Mouse (Mus musculus): ENCODE results near the gene Stk10.

The Stk10 gene

DNA sequence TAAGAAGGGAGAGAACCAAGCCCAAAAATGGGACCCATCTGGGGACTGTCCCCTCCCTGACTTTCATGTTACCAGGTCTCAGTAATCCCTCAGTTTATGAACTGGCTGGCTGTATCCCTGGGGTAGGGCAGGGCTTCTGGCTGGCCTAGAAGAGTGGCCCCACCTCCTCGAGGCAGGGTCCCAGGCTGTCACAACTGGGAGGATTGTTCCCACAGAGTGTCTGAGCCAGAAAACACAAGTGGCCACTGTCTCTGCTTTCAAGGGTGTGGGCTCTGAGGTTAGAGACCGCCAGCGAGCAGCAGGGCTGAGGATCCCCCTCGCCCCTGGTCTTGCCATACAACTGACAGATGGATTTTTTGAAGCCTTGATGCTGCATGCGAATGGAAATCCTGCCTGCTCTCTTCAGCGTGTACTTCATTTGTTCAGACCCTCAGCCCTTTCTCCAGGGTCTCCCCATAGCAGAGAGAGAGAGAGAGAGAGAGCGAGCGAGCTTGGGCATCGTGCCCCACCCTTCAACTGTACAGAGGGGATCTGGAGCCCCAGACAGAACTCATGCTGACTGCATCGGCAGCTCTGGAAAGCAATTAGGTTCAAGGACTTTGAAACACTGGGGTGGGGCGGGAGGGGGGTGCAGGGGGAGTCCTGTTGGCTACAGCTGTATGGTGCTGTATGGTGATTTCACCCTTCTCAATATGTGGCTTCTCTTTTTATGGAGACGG is 18.6 kb downstream of the Stk10 start:
- no peak for DNase-seq

DNA sequence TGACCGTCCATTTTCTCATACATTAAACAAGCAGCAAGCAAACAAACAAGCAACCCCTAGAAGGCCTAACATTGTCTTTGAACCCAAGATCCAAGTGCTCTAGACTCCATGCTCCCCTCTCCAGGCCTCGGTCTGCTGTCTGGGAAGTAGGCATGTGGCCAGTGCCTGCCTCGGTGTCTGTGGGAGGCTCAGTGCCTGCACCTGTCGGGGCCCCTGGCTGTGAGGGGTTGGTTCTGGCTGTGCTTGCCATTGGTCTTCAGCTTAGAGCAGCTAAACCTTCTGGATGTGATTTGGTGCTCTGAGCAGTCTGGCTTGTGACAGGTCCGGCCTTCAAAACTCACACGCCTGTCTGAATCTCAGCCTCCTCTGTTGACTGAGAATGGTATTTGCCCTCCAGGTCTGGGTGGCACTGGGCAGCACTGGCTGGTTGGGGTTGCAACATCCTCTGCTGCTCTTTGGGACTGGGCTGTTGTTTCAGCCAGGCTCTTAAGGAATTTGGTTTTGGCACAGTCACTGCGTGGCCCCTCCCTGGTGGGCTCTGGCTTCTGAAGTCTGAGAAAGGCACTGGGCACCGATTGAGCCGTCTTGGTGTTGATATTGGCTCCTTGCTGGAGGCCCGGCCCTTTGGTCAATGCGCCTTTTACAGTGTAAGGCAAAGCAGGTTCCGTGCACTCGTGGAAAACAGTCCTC is 19.4 kb downstream of the Stk10 start:
- DNase-seq = no peak

DNA sequence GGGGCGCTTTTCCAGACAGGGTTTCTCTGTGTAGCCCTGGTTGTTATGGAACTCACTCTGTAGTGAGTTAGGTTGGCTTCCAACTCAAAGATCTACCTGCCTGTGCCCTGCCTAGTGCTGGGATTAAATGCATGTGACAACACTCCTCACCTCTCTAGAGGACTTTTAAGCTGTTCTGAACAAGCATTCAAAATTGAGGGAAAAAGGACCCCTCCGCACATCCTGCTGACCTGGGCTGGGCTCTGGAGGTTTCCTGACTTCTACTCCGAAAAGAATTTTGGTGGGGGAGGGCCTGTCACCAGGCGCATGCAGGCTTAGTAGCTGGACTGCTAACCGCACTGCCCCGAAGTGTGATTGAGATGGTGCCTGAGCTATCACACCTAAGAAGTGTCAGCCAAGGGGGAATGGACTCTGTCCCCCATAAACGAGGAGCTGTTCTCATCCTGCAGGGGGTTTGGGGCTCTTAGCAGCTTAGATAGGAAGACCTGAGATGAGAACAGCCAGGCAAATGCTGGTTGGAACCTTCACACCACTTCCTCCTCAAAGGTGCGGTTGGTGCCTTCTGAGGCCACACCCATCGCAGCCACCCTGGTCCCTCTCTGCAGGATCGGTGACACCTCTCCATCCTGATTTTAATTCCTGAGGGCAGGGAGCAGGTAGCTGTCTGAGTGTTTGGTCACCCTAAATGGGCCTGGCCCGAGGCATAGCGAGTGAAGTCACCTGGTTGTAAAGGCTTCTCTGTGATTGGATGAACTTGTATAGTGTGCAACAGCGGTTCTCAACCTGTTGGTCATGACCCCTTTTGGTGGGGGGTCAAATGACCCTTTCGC is 20.4 kb downstream of the Stk10 start:
- DNase-seq = no peak

DNA sequence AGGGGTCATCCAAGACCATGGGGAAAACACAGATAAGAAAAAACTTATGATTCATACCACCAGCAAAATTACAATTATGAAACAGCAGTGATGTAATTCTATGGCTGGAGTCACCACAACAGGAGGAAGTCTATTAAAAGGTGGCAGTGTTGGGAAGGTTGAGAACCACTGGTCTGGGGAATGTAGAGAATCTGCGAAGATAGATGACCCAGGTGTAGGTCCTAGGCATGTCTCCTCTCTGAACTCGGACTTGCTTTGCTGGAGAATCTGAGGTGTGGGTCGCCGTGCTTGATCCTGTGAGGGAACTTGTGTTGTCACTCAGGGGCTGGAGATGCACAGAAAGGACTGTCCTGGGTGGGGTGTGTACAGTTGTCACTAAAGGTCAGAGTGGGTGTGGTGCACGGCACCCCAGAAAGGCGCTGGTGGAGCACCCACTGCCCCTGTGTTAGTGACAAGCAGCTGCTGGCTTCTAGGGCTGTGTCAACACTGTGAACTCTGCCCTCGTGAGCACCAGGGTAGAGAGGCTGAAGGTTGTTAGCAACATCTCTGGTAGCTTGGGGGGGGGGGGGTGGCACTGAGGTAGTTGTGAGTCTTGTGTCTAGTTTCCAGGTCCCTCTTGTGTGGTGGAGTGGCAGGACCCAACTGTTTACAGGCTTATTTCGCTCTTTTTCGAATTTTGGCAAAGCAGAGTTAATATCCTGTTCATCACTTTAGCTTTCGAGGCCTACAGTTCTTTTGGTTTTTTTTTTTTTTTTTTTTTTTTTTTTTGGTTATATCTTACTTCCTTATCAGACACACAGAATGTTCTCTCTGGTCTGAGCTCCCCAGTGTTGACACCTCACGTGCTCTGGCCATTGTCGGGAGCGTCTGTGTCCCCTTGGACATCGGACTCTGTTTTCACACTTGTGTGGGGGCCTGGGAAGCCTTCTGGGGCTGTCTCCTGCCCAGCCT is 21.3 kb downstream of the Stk10 start:
- DNase-seq = no peak

DNA sequence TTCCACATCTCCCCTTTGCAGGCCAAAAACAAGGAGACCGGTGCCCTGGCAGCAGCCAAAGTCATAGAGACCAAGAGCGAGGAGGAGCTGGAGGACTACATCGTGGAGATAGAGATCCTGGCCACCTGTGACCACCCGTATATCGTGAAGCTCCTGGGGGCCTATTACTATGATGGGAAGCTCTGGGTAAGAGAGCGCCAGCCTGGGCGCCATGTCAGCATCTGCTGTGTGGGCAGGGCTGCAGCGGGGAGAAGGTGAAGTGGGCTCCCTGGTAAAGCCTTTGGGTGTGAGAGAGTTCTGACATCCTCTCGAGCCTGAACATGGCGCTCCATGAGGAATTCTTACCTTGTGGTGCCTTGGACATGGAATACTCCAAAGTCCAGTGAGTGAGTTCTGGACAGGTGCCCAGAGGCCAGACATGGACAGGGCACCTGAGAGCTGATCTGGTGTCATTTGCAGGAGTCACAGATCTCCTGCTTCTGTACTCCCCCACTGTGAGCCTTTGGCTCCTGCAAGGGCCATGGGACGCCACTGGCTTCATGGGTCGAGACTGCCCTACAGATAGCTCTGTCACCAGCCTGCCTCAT is 22.1 kb downstream of the Stk10 start:
- no peak for DNase-seq

DNA sequence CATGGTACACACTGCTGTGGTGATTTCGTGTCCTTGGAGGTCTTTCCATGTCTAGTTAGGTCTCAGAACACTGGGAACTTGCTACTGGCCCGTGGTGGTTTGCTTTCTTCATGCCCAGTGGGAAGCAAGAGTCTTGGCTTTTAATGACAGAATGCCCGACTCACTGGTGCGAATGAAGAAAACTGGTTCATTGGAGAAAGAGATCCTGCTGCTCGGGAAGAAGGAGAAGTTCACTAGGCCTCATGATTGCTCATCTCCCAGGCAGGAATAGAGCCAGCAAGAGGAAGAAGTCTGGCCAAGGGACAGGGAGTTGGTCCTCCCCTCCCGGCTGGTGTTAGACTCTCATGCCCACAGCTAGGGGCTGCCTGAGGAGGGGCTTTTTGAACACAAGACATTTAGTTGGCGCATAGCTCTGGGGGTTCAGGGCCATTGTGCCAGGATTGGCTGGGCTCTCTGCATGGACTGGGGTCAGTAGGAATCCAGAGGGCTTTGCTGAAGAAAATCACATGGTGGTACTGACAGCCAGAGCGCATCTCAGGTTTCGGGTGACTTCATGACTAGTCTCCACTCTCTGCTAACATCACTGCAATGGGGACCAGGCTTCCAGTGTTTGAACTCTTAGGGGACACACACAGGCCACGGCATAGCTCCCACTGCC is 23.4 kb downstream of the Stk10 start:
- no peak for DNase-seq

DNA sequence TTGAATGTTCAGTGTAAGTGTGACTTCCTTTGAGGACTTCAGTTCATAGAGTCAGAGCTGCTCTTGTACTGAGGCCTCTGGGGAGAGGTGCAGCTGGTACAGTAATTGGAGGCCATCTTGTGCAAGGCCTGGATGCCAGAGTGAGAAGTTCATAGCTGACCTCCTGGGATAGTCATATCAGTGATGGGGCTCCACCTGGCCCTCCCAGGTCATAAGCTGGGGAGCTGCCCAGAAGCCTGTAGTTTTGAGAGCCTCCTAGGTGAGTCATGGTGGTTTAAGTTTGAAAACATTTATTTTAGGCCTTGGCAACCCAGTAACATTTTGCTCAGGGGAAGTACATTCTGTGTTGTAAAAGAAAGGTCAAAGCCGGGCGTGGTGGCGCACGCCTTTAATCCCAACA is 24.9 kb downstream of the Stk10 start:
- DNase-seq = no peak

DNA sequence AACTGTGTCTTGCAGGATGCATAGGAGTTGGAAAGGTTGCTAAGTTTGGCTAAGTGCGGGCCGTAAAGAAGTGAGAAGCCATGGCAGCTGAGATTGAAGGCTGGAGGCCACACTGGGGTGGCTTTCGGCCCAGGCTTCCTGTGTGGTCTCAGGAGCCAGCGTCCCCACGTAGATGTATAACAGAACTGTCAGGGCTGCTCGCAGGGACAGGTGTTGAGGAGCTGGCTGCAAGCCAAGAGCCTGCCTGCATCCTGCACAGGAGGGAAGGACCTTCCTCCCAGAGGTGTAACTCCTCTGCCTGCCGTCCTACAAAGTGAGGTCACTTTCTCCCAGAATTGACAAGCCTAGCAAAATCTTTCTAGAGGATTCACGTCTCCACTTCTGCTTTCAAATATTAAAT is 25.6 kb downstream of the Stk10 start:
- DNase-seq = no peak

DNA sequence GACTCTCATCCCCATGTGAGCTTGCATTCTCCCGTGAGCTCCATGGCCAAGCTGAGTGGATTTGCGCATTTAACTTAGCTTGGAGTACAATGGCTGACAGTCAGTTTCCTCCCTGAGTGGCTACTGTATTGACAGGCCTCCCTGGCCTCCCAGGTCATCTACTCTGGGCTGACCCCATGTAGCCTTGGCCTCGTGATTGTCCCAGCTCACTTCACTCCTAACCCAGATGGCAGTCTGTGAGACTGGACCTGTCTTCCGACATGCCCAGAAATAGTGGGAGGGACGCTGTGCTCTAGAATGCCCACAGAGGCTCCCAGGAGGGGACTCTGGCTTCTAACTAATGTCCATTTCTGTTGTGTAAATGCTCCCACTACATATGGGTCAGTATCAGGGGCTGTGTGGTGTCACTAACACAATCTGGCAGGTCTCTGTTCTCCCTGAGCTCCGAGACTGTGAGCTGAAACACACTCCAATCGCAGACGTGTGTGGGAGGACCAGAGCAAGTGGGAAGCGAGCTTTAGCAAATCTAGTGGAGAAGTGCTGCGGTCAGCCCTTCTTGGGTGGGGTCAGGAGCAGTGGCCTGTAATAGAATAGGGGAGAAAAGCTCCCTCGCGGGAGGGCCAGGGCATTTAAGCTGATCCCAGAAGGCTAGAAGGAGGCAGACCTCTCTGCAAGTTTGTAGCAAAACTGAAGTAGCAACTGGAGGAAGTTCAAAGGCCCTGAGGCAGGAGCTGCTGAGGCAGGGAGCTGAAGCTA is 27.1 kb downstream of the Stk10 start:
- no peak for DNase-seq

DNA sequence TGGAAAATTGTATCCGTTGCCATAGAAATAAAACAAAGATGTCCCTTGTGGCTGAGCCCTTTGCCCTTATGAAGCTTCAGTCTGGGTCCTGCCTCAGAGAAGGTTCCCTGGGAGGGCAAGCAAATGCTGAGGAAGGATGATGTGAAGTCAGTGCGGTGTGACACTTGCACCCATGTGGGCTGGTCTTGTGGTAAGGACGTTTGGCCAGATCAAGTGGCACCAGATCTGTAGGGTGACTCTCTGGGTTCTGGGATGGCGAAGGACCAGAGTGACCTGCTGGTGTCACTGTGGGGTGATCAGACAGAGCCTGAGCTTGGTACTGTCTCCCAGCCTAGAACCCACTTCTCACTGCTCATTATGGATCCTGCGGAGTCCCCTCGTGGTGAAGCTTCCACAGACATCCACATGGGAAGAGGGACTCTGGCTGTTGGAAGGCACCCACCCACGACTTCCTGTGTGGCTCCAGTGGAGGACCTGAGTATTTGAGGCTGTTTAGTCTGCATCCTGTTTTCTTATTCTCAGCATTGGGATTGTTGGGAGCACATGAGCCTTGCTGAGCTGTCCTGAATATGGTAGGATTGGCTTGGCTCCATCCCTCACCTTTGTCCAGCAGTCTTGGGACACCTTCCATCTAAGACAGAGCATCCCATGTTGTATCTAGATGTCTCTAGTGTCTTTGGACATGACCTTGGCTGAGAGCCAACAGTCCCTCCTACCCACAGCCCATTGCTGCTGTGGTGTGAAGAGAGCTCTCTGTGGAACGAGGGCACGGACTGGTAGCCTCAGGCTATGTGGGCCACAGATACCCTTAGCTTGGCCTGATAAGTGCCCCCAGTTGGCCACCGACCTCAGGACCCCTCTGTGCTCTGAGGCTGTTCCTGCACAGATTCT is 28.6 kb downstream of the Stk10 start:
- no peak for DNase-seq

DNA sequence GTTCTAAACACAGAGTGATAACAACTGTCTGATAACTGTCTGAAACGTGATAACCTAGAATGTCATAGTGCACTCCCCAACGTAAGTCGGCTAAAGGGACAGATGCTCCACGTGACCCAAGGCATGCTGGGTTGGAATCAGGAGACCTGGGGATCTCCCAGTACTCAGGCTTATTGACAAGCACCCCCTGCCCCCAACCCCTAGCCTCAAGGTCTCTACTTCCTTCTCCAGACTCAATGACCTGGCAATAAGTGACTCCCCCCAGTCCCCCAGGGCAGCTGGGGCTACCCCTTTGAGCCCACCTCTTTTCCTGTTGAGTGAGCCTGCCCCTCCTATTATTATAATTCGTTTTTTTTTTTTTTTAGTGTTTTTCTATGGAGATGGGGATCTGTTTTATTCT is 29.6 kb downstream of the Stk10 start:
- no peak for DNase-seq

DNA sequence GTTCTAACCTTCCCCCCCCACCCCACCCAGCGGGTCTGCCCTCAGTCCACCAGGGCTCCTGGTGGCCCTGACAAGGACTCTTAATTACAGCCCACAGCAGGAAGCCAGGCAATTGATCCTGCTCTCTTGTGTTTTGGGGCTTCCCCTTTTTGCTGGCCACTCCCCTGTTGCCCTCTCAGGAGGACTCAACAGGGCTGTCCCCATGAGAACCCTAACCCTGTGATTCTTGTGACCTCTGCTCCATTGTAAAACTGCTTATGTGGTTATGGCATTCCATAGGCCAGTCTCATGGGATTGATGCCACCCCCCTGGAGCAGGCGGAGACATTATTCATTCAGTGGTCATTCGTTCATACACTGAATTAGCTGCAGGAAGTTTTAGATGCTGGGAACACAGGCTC is 30.6 kb downstream of the Stk10 start:
- no peak for DNase-seq

DNA sequence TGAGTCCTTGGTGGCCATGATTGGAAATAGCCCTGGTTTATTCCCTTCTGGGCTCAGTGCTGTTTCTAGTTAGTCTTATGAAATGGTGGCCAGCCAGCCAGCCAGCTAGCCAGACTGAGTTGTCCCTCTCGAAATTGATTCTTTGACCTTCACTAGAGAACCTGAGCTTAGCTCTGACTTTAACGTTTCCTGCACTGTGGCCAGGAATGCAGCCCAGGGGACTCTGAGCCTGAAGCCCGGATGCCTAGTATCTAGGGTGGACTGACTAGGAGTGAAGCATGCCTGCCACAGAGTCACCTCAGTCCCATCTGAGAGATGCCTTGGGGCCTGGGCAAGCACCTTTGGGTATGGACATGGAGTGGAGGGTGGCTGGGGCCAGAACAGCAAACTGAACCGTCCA is 31.5 kb downstream of the Stk10 start:
- no peak for DNase-seq

DNA sequence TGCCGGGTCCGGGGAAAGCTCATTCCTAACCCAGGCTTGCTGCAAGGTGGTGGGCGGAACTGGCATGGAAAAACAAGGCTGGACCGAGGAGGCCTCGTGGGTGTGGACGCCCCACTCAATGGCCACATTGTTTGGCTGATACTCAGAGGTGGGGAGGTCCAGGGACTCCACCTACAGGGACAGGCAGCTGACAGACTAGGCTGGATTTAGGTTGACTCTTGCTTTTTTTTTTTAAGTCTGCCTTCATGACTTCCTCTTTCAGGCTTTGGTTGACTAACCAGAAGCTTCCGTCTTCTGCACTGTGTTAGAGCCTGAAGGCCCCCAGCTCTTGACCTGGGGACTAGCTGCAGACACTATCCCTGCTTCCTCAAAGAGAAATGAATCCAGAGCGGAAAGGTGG is 32.0 kb downstream of the Stk10 start:
- DNase-seq = no peak

DNA sequence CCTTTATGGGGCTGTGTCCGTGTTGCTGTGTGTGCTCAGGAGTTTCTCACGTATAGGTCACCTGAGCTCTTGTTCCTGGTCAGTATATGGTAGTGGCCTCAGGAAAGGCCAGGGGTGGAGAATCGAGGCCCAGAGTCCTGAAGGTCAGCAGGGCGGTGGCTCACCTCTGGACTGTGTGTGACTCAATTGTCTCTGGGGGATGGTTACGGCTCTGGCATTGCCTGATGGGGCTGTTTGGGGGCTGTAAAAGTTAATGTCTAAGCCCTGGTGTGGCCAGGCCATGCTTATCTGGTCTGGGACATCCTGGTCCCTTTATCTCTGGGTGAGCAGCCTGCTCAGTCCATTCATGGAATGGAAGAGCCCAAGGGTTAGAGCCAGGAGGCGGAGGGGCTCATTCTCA is 33.1 kb downstream of the Stk10 start:
- no peak for DNase-seq

DNA sequence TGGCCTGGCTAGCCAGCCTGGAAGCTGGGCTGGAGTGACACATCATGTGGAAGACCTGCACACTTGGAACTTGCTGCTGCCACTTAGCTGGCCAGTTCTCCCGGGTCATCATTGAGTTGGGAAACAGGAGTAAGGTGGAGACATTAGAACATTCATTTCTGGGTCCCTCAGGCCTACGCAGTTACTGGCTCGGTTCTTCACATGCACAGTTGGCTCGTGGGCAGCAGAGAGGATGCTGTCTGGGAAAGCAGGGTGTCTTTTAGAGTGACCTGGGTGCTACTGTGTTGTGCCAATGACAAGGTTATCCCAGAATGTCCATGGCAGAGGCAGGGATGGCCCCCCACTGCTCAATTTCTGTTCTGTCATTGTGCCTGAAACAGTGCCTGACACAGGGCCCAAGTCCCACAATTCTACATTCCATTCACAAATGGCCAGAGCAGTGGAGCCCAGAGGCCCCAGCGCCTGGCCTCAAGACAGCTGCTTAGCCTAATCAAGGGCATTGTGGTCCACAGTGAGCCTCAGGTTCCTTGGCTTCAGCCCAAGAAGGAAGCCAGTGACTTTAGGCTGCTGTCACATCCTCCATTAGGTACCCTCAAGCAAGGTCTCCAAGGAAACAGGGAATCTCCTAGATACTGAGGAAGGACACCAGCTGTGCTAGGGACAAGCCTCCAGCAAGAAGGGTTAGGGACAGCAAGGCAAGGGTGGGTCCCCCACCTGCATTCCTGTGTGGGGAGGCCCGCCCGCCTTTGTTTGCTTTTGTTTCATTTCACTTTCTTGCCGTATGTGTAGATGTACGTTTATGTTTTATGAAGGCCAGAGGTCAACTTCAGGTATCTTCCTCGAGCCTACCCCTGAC is 34.1 kb downstream of the Stk10 start:
- no peak for DNase-seq

DNA sequence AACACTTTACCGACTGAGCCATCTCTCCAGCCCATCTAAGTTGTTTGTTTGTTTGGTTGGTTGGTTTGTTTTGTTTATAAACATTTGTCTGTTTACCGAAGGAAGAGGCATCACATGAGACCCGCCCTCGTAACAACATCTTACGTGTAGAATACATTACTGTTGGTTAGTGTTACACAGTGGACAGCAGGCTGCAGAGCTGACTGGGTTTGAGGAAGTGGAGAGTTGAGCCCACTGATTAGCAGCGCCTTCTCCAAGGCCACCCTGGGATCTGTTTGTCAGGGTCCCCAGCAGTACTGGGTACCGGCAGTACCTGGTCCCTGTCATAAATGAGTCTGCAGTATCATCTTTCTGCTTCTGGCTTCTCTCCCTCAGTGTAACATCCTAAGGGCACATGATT is 35.0 kb downstream of the Stk10 start:
- DNase-seq = no peak

DNA sequence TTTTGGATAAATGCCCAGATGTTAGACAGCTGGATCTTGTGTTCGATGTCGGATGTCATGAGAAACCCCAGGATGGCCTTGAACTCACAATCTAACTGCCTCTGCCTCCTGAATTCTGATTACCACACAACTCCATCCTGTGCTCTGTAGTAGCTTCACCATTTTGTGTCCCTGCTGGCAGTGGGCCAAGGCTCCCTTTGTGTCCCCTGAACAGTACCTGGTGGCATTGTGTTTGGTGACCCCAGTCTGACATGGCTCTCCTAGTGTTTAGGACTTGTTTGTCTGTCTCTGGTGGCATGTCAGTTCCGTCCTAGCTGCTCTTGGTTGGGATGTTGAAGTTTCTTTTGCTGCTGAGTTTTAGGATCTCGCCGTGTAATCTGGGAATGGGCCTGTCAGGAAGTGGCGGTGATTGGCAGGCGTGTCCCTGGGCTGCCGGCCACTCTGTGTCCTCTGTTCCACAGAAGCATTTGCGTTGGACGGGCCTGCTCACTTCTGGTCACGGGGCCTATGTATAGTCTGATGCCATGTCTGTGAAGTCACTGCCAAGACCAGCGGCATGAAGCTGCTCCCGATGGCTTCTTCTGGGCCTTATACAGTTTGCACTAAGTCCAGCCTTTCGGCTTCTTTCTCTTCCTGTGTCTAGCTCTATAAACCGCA is 35.7 kb downstream of the Stk10 start:
- DNase-seq = no peak

Data from liver (tissue).